Mouse (Mus musculus): ENCODE results near the gene Cacna2d3. TPM values are rescaled to one million over a fixed set of nuclear protein-coding genes. Genes with fewer than 3 reads are reported as not detected.
A peak's percentile ranks its signal among the peaks of the same experiment; 100 is the strongest.

The Cacna2d3 gene
- polyA plus RNA-seq, 1 experiment from 2014 or later, result 0.03 TPM

DNA sequence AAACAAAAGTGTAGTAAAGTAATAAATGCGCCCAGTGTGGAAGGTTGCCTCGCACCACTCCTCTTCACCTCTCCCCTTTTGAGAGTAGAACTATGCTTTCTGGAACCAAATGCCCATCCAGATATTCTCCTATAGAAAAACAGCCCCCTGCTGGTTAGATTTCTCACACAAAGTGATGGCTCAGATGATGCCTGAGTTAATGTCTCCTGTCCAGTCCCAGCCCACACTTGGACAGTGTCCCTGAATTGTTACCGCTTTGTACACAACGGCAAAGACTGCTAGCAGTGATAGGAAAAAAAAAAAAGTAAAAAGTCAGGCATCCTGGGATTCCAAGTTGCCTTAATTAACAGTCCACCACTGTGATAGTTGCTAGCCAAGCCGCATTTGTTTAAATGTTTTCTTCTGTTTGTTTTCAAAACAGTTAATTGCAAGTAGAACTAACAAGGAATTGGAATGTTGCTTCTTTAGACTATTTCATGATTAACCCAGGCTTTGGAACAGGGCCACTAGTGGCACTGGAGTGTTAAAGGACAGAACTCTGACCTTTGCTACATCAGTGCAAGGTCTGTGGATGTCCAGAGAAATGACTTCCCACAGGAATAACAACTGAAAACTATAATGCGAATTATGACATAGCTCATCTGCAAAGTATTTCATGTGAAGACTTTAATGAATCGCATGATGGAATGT lies 733.3 kb downstream of the Cacna2d3 start:
- Histone ChIP-seq H3K9ac (no peak overlapping the region), H3K36me3 (replicated peaks) (no peaks in the 10 kb centered on the region), H3K9me3 (replicated peaks) (no peaks in the 10 kb centered on the region), H3K27ac (replicated peaks) (no peak overlapping the region), H3K27me3 (no peaks in the 10 kb centered on the region), H3K4me1 (replicated peaks) (no peaks in the 10 kb centered on the region), H3K4me3 (replicated peaks) (no peak overlapping the region), H3K4me2 (no peak overlapping the region)
- ATAC-seq (ENCODE audit: insufficient read depth), result peak; percentile 65
- WGBS (ENCODE audit: insufficient replicate concordance), result 61% methylated on average over 7 of the region's 7 CpGs

DNA sequence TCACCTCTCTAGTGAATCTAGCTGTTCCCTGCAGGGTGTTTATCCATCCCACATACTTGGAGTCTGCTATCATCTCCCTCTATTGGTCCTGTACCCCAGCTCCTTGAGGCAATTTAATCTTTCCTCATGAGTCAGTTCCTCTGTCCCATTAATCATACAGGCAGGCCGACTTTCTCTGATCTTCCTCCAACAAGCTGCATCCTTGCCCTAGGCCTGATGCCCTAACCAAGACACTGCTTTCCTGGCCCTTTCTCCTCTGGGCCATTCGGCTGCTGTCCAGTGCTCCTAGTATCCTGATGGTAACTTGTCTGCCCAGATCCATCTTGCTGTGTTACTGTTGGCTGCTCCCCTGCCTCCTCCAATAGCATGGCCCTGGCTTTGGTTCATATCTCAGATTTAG lies 737.4 kb downstream of the Cacna2d3 start:
- WGBS (ENCODE audit: insufficient replicate concordance), result 41% methylated on average over 2 of the region's 2 CpGs
- no peak overlapping the region for H3K27ac ChIP-seq (replicated peaks)

DNA sequence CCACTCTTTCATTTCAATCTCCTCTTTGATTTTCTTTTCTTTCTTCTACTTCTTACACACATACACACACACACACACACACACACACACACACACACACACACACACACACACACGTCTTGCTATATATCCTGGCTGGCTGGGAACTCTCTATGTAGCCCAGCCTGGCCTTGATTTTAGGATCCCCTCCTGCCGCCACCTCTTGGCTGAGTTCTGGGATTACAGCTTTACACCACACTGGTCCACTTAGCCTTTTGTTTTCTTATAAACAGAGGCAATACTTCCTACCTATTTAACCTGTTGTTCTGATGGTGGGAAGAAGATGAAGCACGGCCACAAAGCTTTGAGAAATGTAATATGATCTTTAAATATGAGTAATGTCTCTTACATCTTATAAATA lies 741.2 kb downstream of the Cacna2d3 start:
- Histone ChIP-seq H3K9me3 (replicated peaks) (no peaks in the 10 kb centered on the region), H3K9ac (no peak overlapping the region), H3K4me2 (no peak overlapping the region), H3K4me3 (replicated peaks) (no peak overlapping the region), H3K27me3 (no peaks in the 10 kb centered on the region), H3K36me3 (replicated peaks) (no peaks in the 10 kb centered on the region), H3K4me1 (replicated peaks) (no peaks in the 10 kb centered on the region), H3K27ac (replicated peaks) (no peak overlapping the region)
- ATAC-seq (ENCODE audit: insufficient read depth), result no peak
- WGBS (ENCODE audit: insufficient replicate concordance), result 35% methylated on average over 3 of the region's 3 CpGs

More for the DNA sequence above, 737.4 kb downstream of the Cacna2d3 start:
- no peaks in the 10 kb centered on the region for H3K36me3 ChIP-seq (replicated peaks)
- H3K4me1 ChIP-seq (replicated peaks), result no peaks in the 10 kb centered on the region
- H3K4me3 ChIP-seq (replicated peaks), result no peak overlapping the region
- H3K9ac ChIP-seq, result no peak overlapping the region
- no peak for ATAC-seq (ENCODE audit: insufficient read depth)
- H3K9me3 ChIP-seq (replicated peaks), result no peaks in the 10 kb centered on the region
- H3K27me3 ChIP-seq, result no peaks in the 10 kb centered on the region
- H3K4me2 ChIP-seq, result no peak overlapping the region

DNA sequence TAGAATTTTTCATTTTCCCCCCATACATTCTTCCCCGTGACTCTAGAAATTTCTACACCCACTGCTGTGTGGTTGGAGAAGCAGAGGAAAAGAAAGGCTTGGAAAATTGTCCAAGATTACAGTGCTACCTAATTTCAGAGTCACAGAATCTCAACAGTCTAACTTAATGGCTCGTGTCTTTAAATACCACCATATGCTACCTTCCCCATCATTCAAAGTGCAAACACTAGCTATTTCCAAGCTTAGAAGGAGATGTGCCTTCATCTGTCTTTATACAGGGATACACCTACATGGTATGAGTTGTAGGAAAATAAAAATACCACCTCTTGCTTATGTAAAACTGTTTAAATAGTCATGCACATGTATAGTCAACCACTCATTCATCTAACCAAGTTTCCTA lies 742.4 kb downstream of the Cacna2d3 start:
- Histone ChIP-seq H3K27ac (replicated peaks) (no peak overlapping the region), H3K4me2 (no peak overlapping the region), H3K4me3 (replicated peaks) (no peak overlapping the region), H3K9me3 (replicated peaks) (no peaks in the 10 kb centered on the region), H3K36me3 (replicated peaks) (no peaks in the 10 kb centered on the region), H3K9ac (no peak overlapping the region), H3K27me3 (no peaks in the 10 kb centered on the region), H3K4me1 (replicated peaks) (no peaks in the 10 kb centered on the region)
- no peak for ATAC-seq (ENCODE audit: insufficient read depth)
- WGBS (ENCODE audit: insufficient replicate concordance), result 48% methylated on average over 2 of the region's 2 CpGs

DNA sequence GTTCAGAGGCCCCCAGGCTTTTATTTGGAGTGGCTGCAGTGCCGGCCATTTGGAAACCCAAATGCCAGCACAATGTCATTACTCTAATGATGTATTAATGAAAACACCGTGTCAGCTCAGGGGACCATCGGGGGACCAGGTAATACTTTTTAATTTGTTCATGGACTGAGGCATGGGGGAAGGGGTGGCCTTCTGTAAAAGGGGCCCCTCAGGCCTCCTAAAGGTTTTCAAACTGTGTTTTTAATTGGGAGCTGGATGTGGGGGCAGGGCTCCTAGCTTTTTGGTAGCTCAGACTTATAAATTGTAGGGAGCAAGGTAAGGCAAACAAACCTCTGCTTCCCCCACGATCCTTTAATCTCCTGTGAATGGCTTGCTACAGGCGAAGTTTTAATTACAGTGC lies 749.0 kb downstream of the Cacna2d3 start:
- Histone ChIP-seq H3K9me3 (replicated peaks) (no peaks in the 10 kb centered on the region), H3K9ac (no peak overlapping the region), H3K4me2 (no peak overlapping the region), H3K4me1 (replicated peaks) (no peaks in the 10 kb centered on the region), H3K4me3 (replicated peaks) (no peak overlapping the region), H3K27me3 (no peaks in the 10 kb centered on the region), H3K36me3 (replicated peaks) (no peaks in the 10 kb centered on the region), H3K27ac (replicated peaks) (no peak overlapping the region)
- WGBS (ENCODE audit: insufficient replicate concordance), result 54% methylated on average over 5 of the region's 5 CpGs
- ATAC-seq (ENCODE audit: insufficient read depth), result no peak

DNA sequence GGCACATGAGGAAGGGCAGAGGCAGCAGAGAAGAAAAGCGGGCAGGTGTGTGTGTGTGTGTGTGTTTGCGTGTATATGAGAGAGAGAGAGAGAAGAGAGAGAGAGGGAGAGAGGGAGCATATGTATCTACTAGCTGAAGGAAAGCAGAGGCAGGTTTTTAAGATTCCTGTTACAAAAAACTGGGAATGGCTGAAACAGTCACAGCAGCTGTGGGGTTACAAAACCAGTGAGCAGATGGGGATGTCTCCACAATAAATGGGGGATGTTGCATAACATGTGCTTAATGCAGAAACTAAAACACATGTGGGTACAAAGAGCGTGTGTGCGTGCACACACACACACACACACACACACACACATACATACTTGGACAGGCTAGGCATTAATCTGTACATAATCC lies 752.4 kb downstream of the Cacna2d3 start:
- Histone ChIP-seq H3K9ac (no peak overlapping the region), H3K27me3 (no peaks in the 10 kb centered on the region), H3K4me2 (no peak overlapping the region), H3K4me1 (replicated peaks) (no peaks in the 10 kb centered on the region), H3K27ac (replicated peaks) (no peak overlapping the region), H3K9me3 (replicated peaks) (no peaks in the 10 kb centered on the region), H3K4me3 (replicated peaks) (no peak overlapping the region), H3K36me3 (replicated peaks) (no peaks in the 10 kb centered on the region)
- 66% methylated on average over 4 of the region's 4 CpGs for WGBS (ENCODE audit: insufficient replicate concordance)
- no peak for ATAC-seq (ENCODE audit: insufficient read depth)

DNA sequence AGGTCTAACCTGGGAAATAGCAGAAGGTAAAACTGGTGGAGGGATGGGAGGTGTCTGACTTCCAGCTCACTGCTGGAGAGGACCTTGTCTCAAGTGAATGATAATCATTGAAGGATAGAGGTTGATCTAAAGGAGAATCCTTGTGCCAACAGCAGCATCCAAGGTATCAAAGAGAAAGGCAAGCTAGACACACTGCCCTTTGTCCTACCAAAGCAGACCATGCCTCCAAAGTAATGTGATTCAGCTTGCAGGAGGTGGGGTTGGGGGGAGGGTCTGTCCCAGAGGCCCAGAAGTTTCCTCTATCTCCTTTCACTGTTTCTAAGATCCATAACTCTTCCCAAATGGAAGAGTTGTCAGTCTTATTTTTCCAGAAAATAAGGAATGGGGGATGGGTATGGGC lies 754.8 kb downstream of the Cacna2d3 start:
- H3K36me3 ChIP-seq (replicated peaks), result no peaks in the 10 kb centered on the region
- no peak overlapping the region for H3K4me3 ChIP-seq (replicated peaks)
- H3K27me3 ChIP-seq, result no peaks in the 10 kb centered on the region
- H3K9ac ChIP-seq, result no peak overlapping the region
- H3K27ac ChIP-seq (replicated peaks), result no peak overlapping the region
- no peaks in the 10 kb centered on the region for H3K9me3 ChIP-seq (replicated peaks)
- H3K4me2 ChIP-seq, result no peak overlapping the region
- no peak for ATAC-seq (ENCODE audit: insufficient read depth)
- H3K4me1 ChIP-seq (replicated peaks), result no peaks in the 10 kb centered on the region

DNA sequence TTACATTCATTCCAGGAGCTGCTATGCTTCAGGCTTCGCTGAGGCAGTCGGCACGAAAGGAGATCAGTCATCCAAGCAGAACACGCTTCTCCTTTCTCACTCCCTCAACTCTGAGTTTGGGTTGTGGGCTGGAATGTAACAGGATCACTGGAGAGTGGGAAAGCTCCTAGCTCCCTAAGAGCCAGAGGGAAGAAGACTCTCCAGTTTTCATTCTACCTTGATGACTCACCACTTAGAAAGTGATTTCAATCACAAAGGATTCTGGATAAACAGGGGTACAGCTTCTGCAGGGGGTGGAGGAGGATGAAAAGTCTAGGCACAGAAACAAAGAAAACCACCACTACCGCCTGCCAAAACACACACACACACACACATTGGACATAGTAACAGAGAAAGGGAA lies 760.3 kb downstream of the Cacna2d3 start:
- 67% methylated on average over 5 of the region's 5 CpGs for WGBS (ENCODE audit: insufficient replicate concordance)

DNA sequence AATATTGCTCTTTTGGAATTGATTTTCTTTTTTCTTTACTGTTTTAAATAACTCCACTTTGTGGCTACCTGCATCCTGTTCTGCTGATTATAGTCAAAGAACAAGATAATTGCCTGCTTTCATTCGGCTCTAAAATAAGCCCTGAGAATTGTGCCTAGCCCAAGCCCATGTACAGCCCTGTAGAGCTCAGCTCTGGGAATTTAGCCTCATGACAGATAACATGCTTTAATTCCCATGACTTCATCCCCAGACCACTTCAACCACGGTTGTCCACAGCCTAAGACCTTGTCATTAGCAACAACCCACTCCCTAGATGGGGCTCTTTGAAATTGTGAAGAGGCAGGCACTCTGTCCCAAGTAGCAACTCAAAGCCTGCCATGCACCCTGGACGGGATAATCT lies 762.6 kb downstream of the Cacna2d3 start:
- no peak for ATAC-seq (ENCODE audit: insufficient read depth)
- no peak overlapping the region for H3K9ac ChIP-seq
- 34% methylated on average over 3 of the region's 3 CpGs for WGBS (ENCODE audit: insufficient replicate concordance)

More for the DNA sequence above, 760.3 kb downstream of the Cacna2d3 start:
- no peaks in the 10 kb centered on the region for H3K27me3 ChIP-seq
- ATAC-seq (ENCODE audit: insufficient read depth), result no peak
- H3K9me3 ChIP-seq (replicated peaks), result no peaks in the 10 kb centered on the region
- H3K4me2 ChIP-seq, result no peak overlapping the region
- no peak overlapping the region for H3K27ac ChIP-seq (replicated peaks)
- H3K9ac ChIP-seq, result no peak overlapping the region
- H3K36me3 ChIP-seq (replicated peaks), result no peaks in the 10 kb centered on the region
- H3K4me3 ChIP-seq (replicated peaks), result no peak overlapping the region
- no peaks in the 10 kb centered on the region for H3K4me1 ChIP-seq (replicated peaks)

DNA sequence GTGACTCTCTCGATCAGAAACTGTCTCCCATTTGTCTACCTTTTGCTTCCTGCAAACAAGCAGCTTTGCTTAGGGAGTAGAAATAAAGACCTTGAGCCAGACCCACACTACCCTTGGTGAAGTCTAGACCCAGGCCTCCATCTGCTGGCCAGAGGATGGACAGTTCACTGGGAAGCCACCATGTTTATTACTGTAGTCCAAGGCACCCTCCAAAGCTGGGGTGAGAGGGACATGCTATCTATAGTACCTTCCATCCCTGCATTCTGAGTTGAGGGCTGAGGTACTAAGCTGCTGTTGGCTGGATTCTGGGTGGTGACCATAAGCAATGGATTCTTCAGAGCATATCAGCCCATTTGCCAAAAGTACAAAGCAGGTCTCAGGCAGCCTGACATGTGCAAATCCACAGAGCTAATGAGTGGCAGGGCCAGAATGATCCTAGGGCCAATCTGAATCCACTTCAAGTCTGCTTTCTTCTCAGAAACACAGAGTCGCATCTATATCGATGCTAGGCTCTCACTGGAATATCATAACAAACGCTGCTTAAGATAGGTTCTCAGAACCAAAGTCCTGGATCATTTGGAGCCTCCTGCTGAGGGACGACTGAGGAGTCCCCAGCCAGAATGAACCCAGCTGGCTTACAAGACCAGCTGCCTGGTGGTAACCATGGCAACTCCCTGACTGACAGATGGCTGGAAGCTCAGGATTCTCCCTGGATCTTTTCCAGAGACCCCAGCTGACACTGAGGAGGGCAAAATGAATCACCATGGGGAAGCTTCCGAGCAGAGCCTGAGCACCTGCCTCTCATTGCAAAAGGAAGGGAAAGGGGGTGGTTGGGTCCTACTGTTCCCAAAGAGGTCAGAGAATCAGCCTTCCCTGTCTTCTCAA lies 763.3 kb downstream of the Cacna2d3 start:
- no peaks in the 10 kb centered on the region for H3K4me1 ChIP-seq (replicated peaks)
- H3K9me3 ChIP-seq (replicated peaks), result no peaks in the 10 kb centered on the region
- no peak overlapping the region for H3K9ac ChIP-seq
- H3K4me2 ChIP-seq, result no peak overlapping the region
- no peak overlapping the region for H3K27ac ChIP-seq (replicated peaks)
- no peaks in the 10 kb centered on the region for H3K27me3 ChIP-seq
- no peak for ATAC-seq (ENCODE audit: insufficient read depth)
- no peak overlapping the region for H3K4me3 ChIP-seq (replicated peaks)
- no peaks in the 10 kb centered on the region for H3K36me3 ChIP-seq (replicated peaks)
- WGBS (ENCODE audit: insufficient replicate concordance), result 35% methylated on average over 6 of the region's 6 CpGs

More for the DNA sequence above, 762.6 kb downstream of the Cacna2d3 start:
- H3K9me3 ChIP-seq (replicated peaks), result no peaks in the 10 kb centered on the region
- H3K4me3 ChIP-seq (replicated peaks), result no peak overlapping the region
- no peaks in the 10 kb centered on the region for H3K36me3 ChIP-seq (replicated peaks)
- H3K4me1 ChIP-seq (replicated peaks), result no peaks in the 10 kb centered on the region
- no peak overlapping the region for H3K27ac ChIP-seq (replicated peaks)
- no peaks in the 10 kb centered on the region for H3K27me3 ChIP-seq
- H3K4me2 ChIP-seq, result no peak overlapping the region

DNA sequence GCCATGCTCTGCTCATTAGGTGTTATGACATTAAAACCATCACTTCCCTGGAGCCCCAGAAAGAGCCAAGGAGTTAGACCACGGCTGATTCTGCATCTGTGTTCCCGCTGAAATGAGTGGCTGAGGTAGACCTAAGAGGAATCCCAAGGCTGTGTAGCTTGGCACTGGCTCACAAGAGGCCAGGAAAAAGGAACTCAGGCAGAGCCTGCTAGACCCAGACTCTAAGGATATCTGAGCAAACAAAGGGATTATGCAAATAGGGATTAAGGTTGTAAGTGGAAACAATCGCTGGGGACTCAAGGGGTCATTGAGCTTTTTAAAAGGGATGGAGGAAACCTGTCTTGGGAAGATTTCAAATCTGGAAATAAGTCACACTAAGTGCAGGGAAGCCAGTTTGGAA lies 766.5 kb downstream of the Cacna2d3 start:
- no peaks in the 10 kb centered on the region for H3K36me3 ChIP-seq (replicated peaks)
- no peak overlapping the region for H3K4me2 ChIP-seq
- no peaks in the 10 kb centered on the region for H3K9me3 ChIP-seq (replicated peaks)
- 12% methylated on average over 3 of the region's 3 CpGs for WGBS (ENCODE audit: insufficient replicate concordance)
- ATAC-seq (ENCODE audit: insufficient read depth), result no peak
- H3K27ac ChIP-seq (replicated peaks), result no peak overlapping the region
- no peak overlapping the region for H3K4me3 ChIP-seq (replicated peaks)
- no peaks in the 10 kb centered on the region for H3K27me3 ChIP-seq
- H3K4me1 ChIP-seq (replicated peaks), result no peaks in the 10 kb centered on the region
- H3K9ac ChIP-seq, result no peak overlapping the region

All from liver, embryonic 15.5 days (tissue).